Mouse (Mus musculus): ENCODE measurements at regions not wholly inside any gene's neighbourhood (a gene's known extent, or its start where the extent isn't known, plus 50 kb on each side); places are given as distances from the start of the nearest gene placed in this dataset.

GRCm38 (mm10) chr11:12810949-12811881 lies 346.5 kb upstream of the Cobl start:
- peak; percentile 47 for TF ChIP-seq CTCF (IDR thresholded peaks at IDR 0.05; ENCODE audit: low read depth, low read length)
- no peak for TF ChIP-seq GATA1 (IDR thresholded peaks at IDR 0.05; ENCODE audit: borderline replicate concordance, low read length)
- TF ChIP-seq TAL1 (conservative IDR thresholded peaks at IDR 0.05; ENCODE audit: low read depth, low read length) = no peak
- no peak for TF ChIP-seq POLR2AphosphoS5 (IDR thresholded peaks at IDR 0.05; ENCODE audit: insufficient replicate concordance, low read depth, low read length)
- no peak for TF ChIP-seq GATA2 (IDR thresholded peaks at IDR 0.05; ENCODE audit: borderline replicate concordance, low read depth, low read length)
